Mouse (Mus musculus) embryonic facial prominence, embryonic 11.5 days (tissue): ENCODE results near the gene Ttll5. TPM values are rescaled to one million over a fixed set of nuclear protein-coding genes. Genes with fewer than 3 reads are reported as not detected.
A peak's percentile ranks its signal among the peaks of the same experiment; 100 is the strongest.

ENCODE experiments used
- ATAC-seq: fragments of 200-750 bp; cut with Nextera tagmentation; replicated peaks from 2 replicates; pipeline ENCODE4 v1.8.0; 2017; ENCODE audit warnings: low read depth; ENCODE audit not compliant: insufficient number of reproducible peaks, low FRiP score, low TSS enrichment
- DNase-seq: peaks from one replicate; pipeline ENCODE4 v3.0.0-alpha.2; 2015; ENCODE audit warnings: low spot score
- H3K27ac ChIP-seq: fragments of 300-500 bp; sonication (generic); replicated peaks from 2 replicates; pipeline ENCODE4 v1.5.1; 2014; ENCODE audit warnings: mild to moderate bottlenecking, low read depth, low read length, control low read depth
- H3K27me3 ChIP-seq: fragments of 300-500 bp; sonication (generic); 2 replicates; pipeline ENCODE4 v1.6.1; 2014; ENCODE audit warnings: mild to moderate bottlenecking, low read length, moderate library complexity, mixed read lengths; ENCODE audit not compliant: control insufficient read depth, insufficient read depth
- H3K36me3 ChIP-seq: fragments of 300-500 bp; sonication (generic); replicated peaks from 2 replicates; pipeline ENCODE4 v1.6.1; 2014; ENCODE audit warnings: low read depth, mild to moderate bottlenecking, low read length, moderate library complexity, mixed read lengths; ENCODE audit not compliant: control insufficient read depth, insufficient read depth
- H3K4me1 ChIP-seq: fragments of 300-500 bp; sonication (generic); 2 replicates; pipeline ENCODE4 v1.6.1; 2014; ENCODE audit warnings: low read length, mixed read lengths; ENCODE audit not compliant: control insufficient read depth, insufficient read depth
- H3K4me2 ChIP-seq: fragments of 300-500 bp; sonication (generic); 2 replicates; pipeline ENCODE4 v1.6.1; 2014; ENCODE audit warnings: low read depth, mild to moderate bottlenecking, control low read depth, low read length, moderate library complexity
- H3K4me3 ChIP-seq: fragments of 300-500 bp; sonication (generic); 2 replicates; pipeline ENCODE4 v1.5.1; 2014; ENCODE audit warnings: low read depth, low read length, control low read depth
- H3K9ac ChIP-seq: fragments of 300-500 bp; sonication (generic); replicated peaks from 2 replicates; pipeline ENCODE4 v1.6.1; 2014; ENCODE audit warnings: mild to moderate bottlenecking, control low read depth, low read length
- H3K9me3 ChIP-seq: fragments of 300-500 bp; sonication (generic); replicated peaks from 2 replicates; pipeline ENCODE4 v1.6.1; 2016; ENCODE audit warnings: mild to moderate bottlenecking, low read length, inconsistent platforms, mixed read lengths; ENCODE audit not compliant: control insufficient read depth
- WGBS: fragments of 180-500 bp; shearing (Covaris S2); extraction: QIAGEN DNeasy Blood & Tissue Kit; methylation state at CpG from one replicate; pipeline ENCODE4 v1.1.7; 2014; 5-methylcytosine and 5-hydroxymethylcytosine counted together
- polyA plus RNA-seq: library from polyadenylated mRNA; unstranded; fragments of >200 nt; fragmentation: Nextera tagmentation; extraction: Ambion mirVana; gene quantifications from 2 replicates; pipeline ENCODE4 v1.2.1, GENCODE M21; 2014

Ttll5 gene
- polyA plus RNA-seq, 1 experiment from 2014 or later = 16.4 TPM

DNA sequence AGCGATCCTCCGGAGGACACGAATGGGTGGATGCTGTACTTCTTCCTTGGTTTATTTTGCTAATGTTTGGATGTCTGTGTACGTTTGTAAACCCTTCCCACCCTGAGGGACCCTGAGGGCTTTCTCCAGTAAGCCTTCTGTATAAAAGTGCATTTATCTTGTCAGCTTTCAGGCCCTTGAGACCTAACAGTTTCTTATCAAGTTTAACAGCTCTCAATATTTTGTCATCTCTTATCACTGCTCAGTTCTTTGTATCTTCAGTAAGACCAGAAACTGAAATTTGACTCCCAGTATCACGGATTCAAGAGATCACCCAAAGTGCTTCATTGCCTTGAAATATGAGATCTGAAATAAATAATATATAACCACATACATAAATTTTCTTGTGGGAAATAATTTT, 206.5 kb downstream of the Ttll5 start:
- Histone ChIP-seq H3K36me3 (no peaks in the 10 kb centered on the region), H3K9me3 (no peaks in the 10 kb centered on the region), H3K9ac (no peak overlapping the region), H3K4me2 (no peak overlapping the region), H3K4me3 (no peak overlapping the region), H3K27me3 (no peaks in the 10 kb centered on the region), H3K4me1 (no peaks in the 10 kb centered on the region), H3K27ac (no peak overlapping the region)
- DNase-seq (no peak), ATAC-seq (no peak)
- 64% methylated on average over 5 of the region's 5 CpGs for WGBS

GRCm38 (mm10) chr12:86035586-86035985, 211.1 kb downstream of the Ttll5 start:
- no peak overlapping the region for H3K9ac ChIP-seq
- H3K36me3 ChIP-seq = no peaks in the 10 kb centered on the region
- H3K27ac ChIP-seq = no peak overlapping the region
- no peaks in the 10 kb centered on the region for H3K27me3 ChIP-seq
- DNase-seq (no peak), ATAC-seq (no peak)
- no peak overlapping the region for H3K4me3 ChIP-seq
- H3K9me3 ChIP-seq = no peaks in the 10 kb centered on the region
- H3K4me1 ChIP-seq = peaks cover 2% of the 10 kb centered on the region; the same call in 1 of the 2 replicates
- H3K4me2 ChIP-seq = no peak overlapping the region

DNA sequence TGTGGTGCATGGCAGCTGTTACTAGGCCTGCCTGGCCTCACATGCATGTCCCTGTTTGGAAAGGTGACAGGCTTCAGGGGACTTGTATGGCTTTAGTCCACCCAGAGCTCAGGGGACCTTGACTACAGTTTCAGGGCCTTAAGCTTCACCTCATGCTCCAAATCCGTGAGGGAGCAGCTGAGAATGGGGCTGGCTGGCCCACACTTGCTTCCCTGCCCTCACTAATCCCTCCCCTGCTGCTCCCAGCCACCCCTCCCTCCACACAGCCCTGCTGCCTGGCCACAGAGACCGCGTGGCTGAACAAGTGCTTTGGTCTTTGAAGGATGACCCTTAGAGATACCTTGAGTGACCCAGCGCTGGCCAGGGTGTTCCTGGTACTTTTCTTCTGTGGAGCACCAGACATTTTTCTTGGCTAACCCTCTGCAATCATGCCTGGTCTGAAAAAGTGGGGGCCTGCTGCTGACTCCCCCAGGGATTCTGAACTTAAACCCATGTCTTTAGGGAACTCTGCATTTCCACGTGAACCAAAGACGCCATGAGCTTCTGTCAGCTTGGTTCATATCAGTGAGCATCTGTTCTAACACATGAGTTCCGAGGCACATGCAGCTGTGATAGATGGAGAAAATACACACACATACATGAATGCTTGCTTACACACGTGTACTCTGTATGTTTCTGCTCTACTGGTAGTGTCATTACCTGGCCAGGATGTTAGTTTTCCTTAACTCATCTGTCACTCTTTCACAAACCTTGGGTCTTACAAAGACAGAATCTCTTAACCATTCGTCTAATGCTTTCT, 212.1 kb downstream of the Ttll5 start:
- H3K36me3 ChIP-seq = no peaks in the 10 kb centered on the region
- peaks cover 2% of the 10 kb centered on the region; the same call in 1 of the 2 replicates for H3K4me1 ChIP-seq
- no peak overlapping the region; the same call in 1 of the 2 replicates for H3K27ac ChIP-seq
- no peak overlapping the region for H3K9ac ChIP-seq
- WGBS = 49% methylated on average over 9 of the region's 9 CpGs
- H3K4me2 ChIP-seq = no peak overlapping the region
- H3K9me3 ChIP-seq = no peaks in the 10 kb centered on the region
- no peak overlapping the region for H3K4me3 ChIP-seq
- DNase-seq = no peak
- no peaks in the 10 kb centered on the region for H3K27me3 ChIP-seq
- ATAC-seq = no peak

DNA sequence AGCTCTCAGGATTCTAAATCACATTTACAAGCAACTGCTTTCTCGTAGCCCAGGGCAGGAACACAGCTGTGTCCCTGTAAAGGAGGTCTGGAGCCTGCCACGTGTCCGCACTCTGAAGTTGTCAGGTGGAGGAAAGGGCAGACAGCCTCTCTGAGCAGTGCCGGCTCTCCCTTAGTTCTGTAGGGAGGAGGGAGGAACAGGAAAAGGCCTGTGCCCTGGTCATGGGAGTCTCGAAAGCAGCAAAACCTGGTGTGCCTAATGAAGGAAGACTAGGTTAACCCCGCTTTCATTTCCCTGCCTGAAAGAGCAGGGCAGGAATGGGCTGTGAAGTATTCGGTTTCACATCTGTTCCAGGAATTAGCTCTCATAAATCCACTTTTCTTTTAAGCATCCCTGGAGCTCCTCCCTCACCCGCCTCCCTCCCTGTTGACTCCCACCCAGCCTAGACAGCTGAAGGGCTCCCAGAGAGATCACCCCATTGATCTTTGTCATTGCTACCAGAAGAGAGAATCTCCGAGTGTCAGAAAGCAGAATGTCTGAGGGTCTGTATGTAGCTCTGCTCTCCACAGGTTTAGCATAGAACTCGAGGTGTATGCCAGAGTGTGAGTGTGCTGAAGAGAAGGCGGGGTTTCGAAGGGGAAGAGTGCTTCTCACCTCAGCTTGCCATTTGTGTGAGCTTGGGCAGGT, 212.9 kb downstream of the Ttll5 start:
- no peak overlapping the region for H3K4me3 ChIP-seq
- ATAC-seq (peak; percentile 79), DNase-seq (peak; percentile 70)
- peaks cover 2% of the 10 kb centered on the region; the same call in 1 of the 2 replicates for H3K4me1 ChIP-seq
- no peaks in the 10 kb centered on the region for H3K9me3 ChIP-seq
- WGBS = 22% methylated on average over 12 of the region's 12 CpGs
- H3K4me2 ChIP-seq = no peak overlapping the region
- H3K27ac ChIP-seq = no peak overlapping the region
- no peak overlapping the region; the same call in 1 of the 2 replicates for H3K9ac ChIP-seq
- H3K36me3 ChIP-seq = no peaks in the 10 kb centered on the region
- no peaks in the 10 kb centered on the region for H3K27me3 ChIP-seq

- no peak for DNase-seq
- H3K27me3 ChIP-seq = no peaks in the 10 kb centered on the region
- peaks cover 2% of the 10 kb centered on the region; the same call in 1 of the 2 replicates for H3K4me1 ChIP-seq
- 67% methylated on average over 5 of the region's 5 CpGs for WGBS
- H3K9ac ChIP-seq = no peak overlapping the region
- no peaks in the 10 kb centered on the region for H3K36me3 ChIP-seq
- H3K9me3 ChIP-seq = no peaks in the 10 kb centered on the region
- no peak overlapping the region for H3K4me2 ChIP-seq
- ATAC-seq = no peak
- H3K27ac ChIP-seq = no peak overlapping the region
- no peak overlapping the region for H3K4me3 ChIP-seq
Observed at GRCm38 (mm10) chr12:86039078-86039477, 214.6 kb downstream of the Ttll5 start.

DNA sequence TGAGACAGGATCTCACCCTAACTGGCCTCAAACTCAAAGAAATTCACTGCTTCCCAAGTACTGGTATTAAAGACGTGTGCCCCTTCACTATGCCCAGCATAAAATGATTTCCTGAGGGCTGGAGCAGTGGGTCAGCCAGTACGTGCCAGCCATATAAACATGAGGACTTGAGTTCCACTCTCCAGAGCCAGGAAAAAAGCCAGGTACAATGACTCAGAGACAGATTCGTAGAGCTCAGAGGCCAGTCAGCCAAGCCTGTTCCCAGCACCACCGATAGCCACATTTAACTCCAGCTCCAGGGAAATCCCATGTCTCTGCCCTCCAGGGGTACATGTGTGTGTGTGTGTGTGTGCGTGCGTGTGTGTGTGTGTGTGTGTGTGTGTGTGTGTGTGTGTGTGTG, 215.3 kb downstream of the Ttll5 start:
- H3K27me3 ChIP-seq = no peaks in the 10 kb centered on the region
- no peak overlapping the region for H3K9ac ChIP-seq
- WGBS = 85% methylated on average over 6 of the region's 6 CpGs
- DNase-seq (no peak), ATAC-seq (no peak)
- no peaks in the 10 kb centered on the region for H3K9me3 ChIP-seq
- H3K4me2 ChIP-seq = no peak overlapping the region
- peaks cover 2% of the 10 kb centered on the region; the same call in 1 of the 2 replicates for H3K4me1 ChIP-seq
- H3K4me3 ChIP-seq = no peak overlapping the region
- H3K36me3 ChIP-seq = no peaks in the 10 kb centered on the region
- no peak overlapping the region for H3K27ac ChIP-seq

DNA sequence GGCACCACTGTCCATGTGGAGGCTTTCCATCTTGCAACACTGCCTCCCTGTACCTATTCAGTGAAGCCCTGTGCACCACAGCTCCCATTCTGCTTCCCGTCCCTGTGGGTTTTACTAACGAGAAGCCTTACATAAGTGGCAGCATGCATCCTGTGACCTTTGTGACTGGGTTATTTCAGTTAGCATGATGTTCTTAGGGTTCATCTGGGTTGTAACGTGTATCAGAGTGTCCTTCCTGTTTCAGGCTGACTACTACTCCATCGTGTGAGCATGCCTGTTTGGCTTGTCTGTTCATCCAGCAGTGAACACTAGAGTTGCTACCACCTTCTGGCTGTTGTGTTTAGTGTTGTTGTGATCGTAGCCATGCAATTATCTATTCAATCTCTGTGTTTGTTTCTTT, 221.7 kb downstream of the Ttll5 start:
- H3K9ac ChIP-seq = no peak overlapping the region
- no peaks in the 10 kb centered on the region for H3K4me1 ChIP-seq
- H3K4me3 ChIP-seq = no peak overlapping the region
- 77% methylated on average over 5 of the region's 5 CpGs for WGBS
- no peaks in the 10 kb centered on the region for H3K36me3 ChIP-seq
- DNase-seq (no peak), ATAC-seq (no peak)
- no peak overlapping the region for H3K4me2 ChIP-seq
- H3K27ac ChIP-seq = no peak overlapping the region
- no peaks in the 10 kb centered on the region for H3K9me3 ChIP-seq
- no peaks in the 10 kb centered on the region for H3K27me3 ChIP-seq

- no peak for DNase-seq
- Histone ChIP-seq H3K4me3 (no peak overlapping the region), H3K36me3 (no peaks in the 10 kb centered on the region), H3K4me2 (no peak overlapping the region), H3K27me3 (no peaks in the 10 kb centered on the region), H3K27ac (no peak overlapping the region), H3K4me1 (no peaks in the 10 kb centered on the region), H3K9ac (no peak overlapping the region), H3K9me3 (no peaks in the 10 kb centered on the region)
- WGBS = 93% methylated on average over 2 of the region's 2 CpGs
- no peak for ATAC-seq
Observed at GRCm38 (mm10) chr12:86046776-86047175, 222.3 kb downstream of the Ttll5 start.
